In the genomic region with DNA sequence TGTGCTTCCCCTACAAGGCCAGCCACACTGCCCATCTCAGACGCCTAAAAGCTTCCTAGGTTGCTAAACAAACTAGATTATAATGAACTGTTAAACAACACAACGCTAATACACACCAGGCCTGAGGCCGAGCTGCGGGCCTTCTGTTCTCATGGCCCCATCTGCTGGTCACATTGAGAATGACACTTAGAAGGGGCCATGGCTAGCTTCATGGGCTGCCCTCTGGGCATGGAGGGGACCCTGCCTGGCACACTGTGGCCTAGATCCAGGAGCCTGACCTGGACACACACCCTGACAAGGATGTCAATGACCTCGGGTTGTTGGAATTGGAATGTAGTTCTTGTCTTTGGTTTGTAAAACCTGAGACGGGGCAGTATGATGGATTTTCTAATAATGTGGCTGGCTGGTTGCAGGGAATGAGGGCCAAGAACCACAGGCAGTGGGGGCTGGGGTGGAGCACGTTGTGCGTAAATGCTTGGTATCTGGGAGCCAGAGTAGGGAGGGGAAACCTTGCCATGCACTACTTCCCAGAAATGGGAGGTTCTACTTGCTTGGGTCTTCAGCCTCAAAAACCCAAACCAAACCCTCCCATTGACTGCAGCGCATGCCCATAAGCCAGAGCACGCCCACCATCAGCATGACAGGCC, we compare ENCODE assay signal across 8 mouse cellular contexts. TPM values are rescaled to one million over a fixed set of nuclear protein-coding genes. Genes with fewer than 3 reads are reported as not detected.
DNase-seq lines count a peak whose midpoint lies in the region; ATAC-seq and TF ChIP-seq lines count a peak whose summit lies in the region.

No protein-coding gene starts in this region.

- peak; percentile 81 for TF ChIP-seq CTCF in cortical plate, adult 2 months (IDR thresholded peaks at IDR 0.05; ENCODE audit: extremely low read depth, insufficient read depth, low read length)
- TF ChIP-seq CTCF in kidney, adult 2 months (conservative IDR thresholded peaks at IDR 0.05; ENCODE audit: insufficient read depth, insufficient read length, low read depth, low read length) = peak; percentile 86

- 0 out of 2 replicates have a peak, but pooled peaks cover 2% of the 10 kb centered on the region for H3K36me3 ChIP-seq in kidney, adult 2 months (ENCODE audit: control insufficient read depth, insufficient read depth, low read length)
- H3K36me3 ChIP-seq in liver, embryonic 13.5 days = peaks cover 48% of the 10 kb centered on the region

- no peak overlapping the region for H3K9ac ChIP-seq in liver, embryonic 13.5 days

- H3K27me3 ChIP-seq in kidney, adult 2 months (replicated peaks; ENCODE audit: control insufficient read depth, insufficient read depth, low read length) = no peaks in the 10 kb centered on the region
- H3K27me3 ChIP-seq in liver, embryonic 13.5 days = peaks cover 14% of the 10 kb centered on the region

- WGBS in kidney, adult 2 months = 26% methylated on average over 10 of the region's 10 CpGs
- 32% methylated on average over 10 of the region's 10 CpGs for WGBS in liver, embryonic 13.5 days (ENCODE audit: insufficient replicate concordance)

- peaks cover 12% of the 10 kb centered on the region for H3K4me1 ChIP-seq in cortical plate, adult 2 months (ENCODE audit: control insufficient read depth, insufficient read depth, low read length)
- H3K4me1 ChIP-seq in kidney, adult 2 months (ENCODE audit: control insufficient read depth, insufficient read depth, low read length) = no peaks in the 10 kb centered on the region
- peaks cover 20% of the 10 kb centered on the region for H3K4me1 ChIP-seq in liver, embryonic 13.5 days (replicated peaks)

- H3K9me3 ChIP-seq in liver, embryonic 13.5 days (replicated peaks) = no peaks in the 10 kb centered on the region

- peak; percentile 82 to 83 for DNase-seq in B cell, adult 2 months
- DNase-seq in R1 (ENCODE audit: low read depth, low spot score) = peak; percentile 69
- DNase-seq in gastrocnemius, postnatal 25 days = peak; percentile 52
- peak; percentile 78 for DNase-seq in kidney, adult 2 months
- DNase-seq in liver, embryonic 13.5 days = no peak
- DNase-seq in naive thymus-derived CD4-positive, alpha-beta T cell, adult 2 months (ENCODE audit: low read depth) = peak; percentile 88
- peak; percentile 85 for DNase-seq in testis, postnatal 10 days (ENCODE audit: low spot score)

- TF ChIP-seq POLR2A in cortical plate, adult 2 months (IDR thresholded peaks at IDR 0.05; ENCODE audit: extremely low read depth, insufficient read depth, low read length) = no peak
- no peak for TF ChIP-seq POLR2A in kidney, adult 2 months (IDR thresholded peaks at IDR 0.05; ENCODE audit: low read depth, low read length)

- ATAC-seq in liver, embryonic 13.5 days (ENCODE audit: low read depth) = peak; percentile 50; the same call in 1 of the 2 replicates

- no peak overlapping the region for H3K4me3 ChIP-seq in cortical plate, adult 2 months (ENCODE audit: insufficient read depth, low read length)
- no peak overlapping the region for H3K4me3 ChIP-seq in kidney, adult 2 months (ENCODE audit: insufficient read depth, low read depth, low read length)
- no peak overlapping the region for H3K4me3 ChIP-seq in liver, embryonic 13.5 days (replicated peaks)

- H3K27ac ChIP-seq in cortical plate, adult 2 months (ENCODE audit: insufficient read depth, low read length) = no peak overlapping the region
- H3K27ac ChIP-seq in kidney, adult 2 months (ENCODE audit: insufficient read depth, low read depth, low read length) = no peak overlapping the region
- no peak overlapping the region for H3K27ac ChIP-seq in liver, embryonic 13.5 days

- no peak overlapping the region for H3K4me2 ChIP-seq in liver, embryonic 13.5 days

RNA-seq across cellular contexts. Expression of gene Ptgir, which starts 7.6 kb away (rescaled TPM):
- 0.08 and 0.17 TPM in 2 replicates for polyA plus RNA-seq in cortical plate, adult 2 months (2012; rRNA removed)
- 1 to 10 TPM in 1 of 2 experiments, under 1 TPM in 1; 0.97 to 1.3 TPM for total RNA-seq in gastrocnemius, postnatal 25 days (2021)
- polyA plus RNA-seq in kidney, adult 2 months (2012; rRNA removed) = 4.0 and 5.0 TPM in 2 replicates
- 1.0 and 1.5 TPM in 2 replicates for polyA plus RNA-seq in liver, embryonic 13.5 days (2015; fragmentation: Nextera tagmentation; extraction: Ambion mirVana)

RNA-seq across cellular contexts. Expression of gene Calm3, which starts 10.0 kb away (rescaled TPM):
- 1,956 and 2,049 TPM in 2 replicates for polyA plus RNA-seq in cortical plate, adult 2 months (2012; rRNA removed)
- total RNA-seq in gastrocnemius, postnatal 25 days (2021) = 100 to 1,000 TPM; 257 to 291 TPM
- polyA plus RNA-seq in kidney, adult 2 months (2012; rRNA removed) = 305 and 325 TPM in 2 replicates
- 92.0 and 102 TPM in 2 replicates for polyA plus RNA-seq in liver, embryonic 13.5 days (2015; fragmentation: Nextera tagmentation; extraction: Ambion mirVana)

RNA-seq across cellular contexts. Expression of gene Gng8, which starts 22.3 kb away (rescaled TPM):
- polyA plus RNA-seq in cortical plate, adult 2 months (2012; rRNA removed) = 8.3 and 10.9 TPM in 2 replicates
- not detected for total RNA-seq in gastrocnemius, postnatal 25 days (2021)
- polyA plus RNA-seq in kidney, adult 2 months (2012; rRNA removed) = 3.6 and 3.7 TPM in 2 replicates
- polyA plus RNA-seq in liver, embryonic 13.5 days (2015; fragmentation: Nextera tagmentation; extraction: Ambion mirVana) = 0.67 and 0.81 TPM in 2 replicates

RNA-seq across cellular contexts. Expression of gene Pnmal2, which starts 30.6 kb away (rescaled TPM):
- 89.8 and 103 TPM in 2 replicates for polyA plus RNA-seq in cortical plate, adult 2 months (2012; rRNA removed)
- total RNA-seq in gastrocnemius, postnatal 25 days (2021) = 1 to 10 TPM; 2.3 to 3.3 TPM
- 3.6 and 4.0 TPM in 2 replicates for polyA plus RNA-seq in kidney, adult 2 months (2012; rRNA removed)
- 0.34 and 0.61 TPM in 2 replicates for polyA plus RNA-seq in liver, embryonic 13.5 days (2015; fragmentation: Nextera tagmentation; extraction: Ambion mirVana)

RNA-seq across cellular contexts. Expression of gene Dact3, which starts 38.8 kb away (rescaled TPM):
- polyA plus RNA-seq in cortical plate, adult 2 months (2012; rRNA removed) = 169 and 184 TPM in 2 replicates
- 1 to 10 TPM; 1.9 to 2.3 TPM for total RNA-seq in gastrocnemius, postnatal 25 days (2021)
- 5.5 and 7.5 TPM in 2 replicates for polyA plus RNA-seq in kidney, adult 2 months (2012; rRNA removed)
- 0.15 and 0.17 TPM in 2 replicates for polyA plus RNA-seq in liver, embryonic 13.5 days (2015; fragmentation: Nextera tagmentation; extraction: Ambion mirVana)
